Comparison of ENCODE assay signal across 8 mouse cellular contexts in genomic region chr19:42429410-42429809, GRCm38 (mm10). TPM values are rescaled to one million over a fixed set of nuclear protein-coding genes. Genes with fewer than 3 reads are reported as not detected.
A peak's percentile ranks its signal among the peaks of the same experiment; 100 is the strongest.
DNase-seq lines count a peak whose midpoint lies in the region; ATAC-seq and TF ChIP-seq lines count a peak whose summit lies in the region.

No protein-coding gene starts in this region.

- no peaks in the 10 kb centered on the region for H3K9me3 ChIP-seq in forebrain, postnatal 0 days (ENCODE audit: low read length)
- no peaks in the 10 kb centered on the region for H3K9me3 ChIP-seq in forebrain, embryonic 12.5 days

- peak; percentile 75 for TF ChIP-seq CTCF in forebrain, postnatal 0 days (IDR thresholded peaks at IDR 0.05; ENCODE audit: low read depth)
- TF ChIP-seq CTCF in spleen, adult 2 months (IDR thresholded peaks at IDR 0.05; ENCODE audit: extremely low read depth, insufficient read depth, insufficient read length, insufficient replicate concordance): peak; percentile 11; the same call in 1 of the 2 replicates

- no peak for TF ChIP-seq POLR2A in spleen, adult 2 months (IDR thresholded peaks at IDR 0.05; ENCODE audit: low read depth, low read length)

- H3K27ac ChIP-seq in forebrain, postnatal 0 days (ENCODE audit: low read depth, low read length): no peak overlapping the region
- no peak overlapping the region for H3K27ac ChIP-seq in forebrain, embryonic 12.5 days
- no peak overlapping the region for H3K27ac ChIP-seq in spleen, adult 2 months (ENCODE audit: insufficient read depth, low read length)

- WGBS in forebrain, postnatal 0 days: 13% methylated on average over 3 of the region's 3 CpGs
- 17% methylated on average over 3 of the region's 3 CpGs for WGBS in forebrain, embryonic 12.5 days
- 11% methylated on average over 3 of the region's 3 CpGs for WGBS in spleen, adult 2 months

- H3K27me3 ChIP-seq in forebrain, postnatal 0 days (ENCODE audit: insufficient read depth, low read length): no peaks in the 10 kb centered on the region; the same call in 1 of the 2 replicates
- H3K27me3 ChIP-seq in forebrain, embryonic 12.5 days: peaks cover 48% of the 10 kb centered on the region
- H3K27me3 ChIP-seq in spleen, adult 2 months (ENCODE audit: control insufficient read depth, insufficient read depth, low read length): peaks cover 11% of the 10 kb centered on the region

- no peaks in the 10 kb centered on the region for H3K36me3 ChIP-seq in forebrain, postnatal 0 days (ENCODE audit: insufficient read depth)
- no peaks in the 10 kb centered on the region for H3K36me3 ChIP-seq in forebrain, embryonic 12.5 days (replicated peaks)
- no peaks in the 10 kb centered on the region for H3K36me3 ChIP-seq in spleen, adult 2 months (ENCODE audit: control insufficient read depth, insufficient read depth, low read length)

- H3K9ac ChIP-seq in forebrain, postnatal 0 days: no peak overlapping the region
- no peak overlapping the region for H3K9ac ChIP-seq in forebrain, embryonic 12.5 days

- H3K4me3 ChIP-seq in forebrain, postnatal 0 days (ENCODE audit: low read depth, low read length): no peak overlapping the region
- no peak overlapping the region for H3K4me3 ChIP-seq in forebrain, embryonic 12.5 days (replicated peaks)
- no peak overlapping the region for H3K4me3 ChIP-seq in spleen, adult 2 months (ENCODE audit: extremely low read depth, insufficient read depth, insufficient read length)

- no peak overlapping the region for H3K4me2 ChIP-seq in forebrain, postnatal 0 days (ENCODE audit: low read depth)
- no peak overlapping the region for H3K4me2 ChIP-seq in forebrain, embryonic 12.5 days

- no peak for ATAC-seq in forebrain, postnatal 0 days
- ATAC-seq in forebrain, embryonic 12.5 days (ENCODE audit: low FRiP score): no peak

- H3K4me1 ChIP-seq in forebrain, postnatal 0 days (ENCODE audit: insufficient read depth): no peaks in the 10 kb centered on the region; the same call in 1 of the 2 replicates
- peaks cover 16% of the 10 kb centered on the region for H3K4me1 ChIP-seq in forebrain, embryonic 12.5 days
- no peaks in the 10 kb centered on the region for H3K4me1 ChIP-seq in spleen, adult 2 months (ENCODE audit: control insufficient read depth, insufficient read depth, insufficient read length)

- DNase-seq in forebrain, postnatal 0 days: peak; percentile 69
- DNase-seq in spleen, adult 2 months (ENCODE audit: low read depth in 1 of 2, low spot score in 2 of 2): no peak
- no peak for DNase-seq in spleen, postnatal 4 days (ENCODE audit: low spot score in 2 of 2)
- peak; percentile 68 to 82 for DNase-seq in cerebellum, postnatal 25 days
- DNase-seq in kidney, postnatal 14 days: peak; percentile 24
- DNase-seq in naive thymus-derived CD4-positive, alpha-beta T cell, adult 2 months (ENCODE audit: low read depth): peak; percentile 16
- peak; percentile 11 for DNase-seq in yolk sac, embryonic 10.5 days (ENCODE audit: low spot score)

RNA-seq across cellular contexts. Expression of gene Crtac1, which starts 2.2 kb away (rescaled TPM):
- total RNA-seq in forebrain, postnatal 0 days (2014; rRNA removed): 14.6 and 16.6 TPM in 2 replicates
- polyA plus RNA-seq in forebrain, postnatal 0 days (2015; fragmentation: Nextera tagmentation; extraction: Ambion mirVana): 38.1 and 49.9 TPM in 2 replicates
- 8.6 and 9.3 TPM in 2 replicates for polyA plus RNA-seq in forebrain, embryonic 12.5 days (2016; fragmentation: Nextera tagmentation; extraction: Ambion mirVana)
- not detected in 2 replicates for polyA plus RNA-seq in spleen, adult 2 months (2012; rRNA removed)

Comparison
In these comparisons a context has a peak if more than half of its experiments do, and no peak if none do; other contexts are left out.
1. DNase-seq: peak in forebrain, postnatal 0 days (single experiment), cerebellum, postnatal 25 days (2 of 2), kidney, postnatal 14 days (single experiment), naive thymus-derived CD4-positive, alpha-beta T cell, adult 2 months (single experiment) and yolk sac, embryonic 10.5 days (single experiment); none in spleen, adult 2 months (0 of 2) and spleen, postnatal 4 days (0 of 2).